Mouse (Mus musculus) lung, adult 2 months (tissue): ENCODE data around the gene Klhl40. TPM values are rescaled to one million over a fixed set of nuclear protein-coding genes. Genes with fewer than 3 reads are reported as not detected.

Experiments
- DNase-seq: peaks from one replicate; pipeline ENCODE4 v3.0.0; 2022
- H3K4me1 ChIP-seq: fragments of 200-500 bp; 2 replicates; pipeline ENCODE4 v1.6.1; 2011; ENCODE audit warnings: low read length; ENCODE audit not compliant: control insufficient read depth, insufficient read depth
- H3K4me3 ChIP-seq: fragments of 200-500 bp; replicated peaks from 2 replicates; pipeline ENCODE3; 2011; ENCODE audit warnings: low read depth, mild to moderate bottlenecking, control low read depth, low read length; ENCODE audit errors: extremely low read depth
- CTCF ChIP-seq: fragments of 200-500 bp; IDR thresholded peaks from 2 replicates; pipeline ENCODE4 v1.5.1; 2011; ENCODE audit warnings: mild to moderate bottlenecking, low read length, control low read depth; ENCODE audit not compliant: insufficient read depth
- POLR2A ChIP-seq: fragments of 200-500 bp; IDR thresholded peaks from 2 replicates; pipeline ENCODE4 v1.6.1; 2011; ENCODE audit warnings: low read depth, mild to moderate bottlenecking, control low read depth, low read length, borderline replicate concordance; ENCODE audit errors: extremely low read depth
- WGBS: fragments of 180-500 bp; shearing (Covaris S2); methylation state at CpG from one replicate; pipeline ENCODE4 v1.1.7; 2018; 5-methylcytosine and 5-hydroxymethylcytosine counted together
- polyA plus RNA-seq: library from polyadenylated mRNA; depleted of rRNA; stranded (reverse); fragments of >200 nt; gene quantifications from 2 replicates; pipeline ENCODE4 v1.2.3, GENCODE M21; 2012

Gene Klhl40
- polyA plus RNA-seq, 1 experiment: 4.4 TPM

DNA sequence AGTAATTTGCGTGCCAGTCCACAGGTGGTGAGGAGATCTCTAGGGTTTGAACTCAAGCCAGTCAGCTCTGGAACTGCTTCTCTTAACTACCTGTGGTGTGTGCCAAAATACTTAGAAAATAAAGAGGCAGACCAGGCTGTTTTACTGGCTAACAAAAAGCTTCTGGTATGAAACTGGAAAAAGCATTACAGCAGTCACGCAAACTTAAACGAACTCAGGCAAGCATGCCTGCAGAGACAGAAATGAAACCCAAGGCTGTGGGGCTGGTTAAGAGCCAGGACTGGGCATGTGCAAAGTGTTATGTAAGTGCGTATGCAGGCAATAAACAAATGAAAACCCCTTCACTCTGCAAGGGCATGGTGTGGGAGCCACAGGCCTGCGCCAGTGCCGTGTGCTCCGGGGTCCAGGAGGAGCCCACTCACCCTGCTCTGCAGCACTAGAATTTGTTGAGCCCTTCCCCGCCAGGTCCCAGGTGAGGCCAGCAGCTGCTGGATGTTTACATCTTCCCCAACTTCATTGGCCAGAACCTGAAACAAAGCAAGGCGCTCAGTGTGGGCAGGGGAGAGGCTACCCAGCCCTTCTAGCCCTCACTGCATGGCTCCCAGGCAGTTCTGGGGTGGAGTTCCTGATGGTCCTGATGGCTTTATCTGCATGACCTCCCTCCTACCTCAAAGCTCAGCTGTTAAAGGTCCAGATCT is 41.8 kb downstream of the Klhl40 start:
- H3K4me1 ChIP-seq: peaks cover 4% of the 10 kb centered on the region; the same call in 1 of the 2 replicates
- H3K4me3 ChIP-seq: no peak overlapping the region
- no peak for TF ChIP-seq CTCF
- TF ChIP-seq POLR2A: no peak
- WGBS: 51% methylated on average over 9 of the region's 9 CpGs
- no peak for DNase-seq

DNA sequence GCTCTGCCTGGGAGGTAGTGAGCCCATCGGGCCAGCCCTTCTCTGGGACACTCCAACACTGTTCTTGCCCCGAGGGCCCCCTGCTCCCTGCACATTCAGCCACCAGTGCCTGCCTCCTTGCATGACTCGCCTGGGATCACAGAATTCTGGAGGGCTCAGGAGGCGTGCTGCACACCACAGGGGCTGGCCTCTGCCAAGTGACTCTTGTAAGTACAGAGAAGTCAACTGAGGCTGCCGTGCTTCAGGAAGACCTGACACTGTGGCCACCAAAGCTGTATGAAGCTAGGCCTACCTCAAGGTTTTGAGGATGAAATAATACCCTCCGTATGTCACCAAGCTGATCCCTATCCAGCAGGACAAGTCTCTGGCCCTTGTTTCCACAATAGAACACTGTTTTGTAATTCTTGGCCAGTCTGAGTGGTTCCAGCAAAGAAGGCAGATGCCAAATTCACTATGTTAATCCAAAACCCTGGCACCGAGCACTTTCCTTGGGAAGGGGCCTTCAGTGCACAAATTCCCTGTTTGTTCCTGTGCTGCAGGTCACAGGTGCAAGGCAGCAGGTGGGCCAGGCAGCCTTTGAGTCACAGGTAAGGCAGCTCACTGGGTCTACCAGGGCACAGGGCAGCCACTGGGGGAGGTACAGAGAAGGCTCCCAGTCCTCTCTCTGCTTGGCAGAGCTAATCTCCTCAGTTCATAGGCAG is 42.5 kb downstream of the Klhl40 start:
- DNase-seq: no peak
- H3K4me1 ChIP-seq: peaks cover 4% of the 10 kb centered on the region; the same call in 1 of the 2 replicates
- TF ChIP-seq CTCF (no peak), POLR2A (no peak)
- no peak overlapping the region for H3K4me3 ChIP-seq
- 55% methylated on average over 7 of the region's 7 CpGs for WGBS

DNA sequence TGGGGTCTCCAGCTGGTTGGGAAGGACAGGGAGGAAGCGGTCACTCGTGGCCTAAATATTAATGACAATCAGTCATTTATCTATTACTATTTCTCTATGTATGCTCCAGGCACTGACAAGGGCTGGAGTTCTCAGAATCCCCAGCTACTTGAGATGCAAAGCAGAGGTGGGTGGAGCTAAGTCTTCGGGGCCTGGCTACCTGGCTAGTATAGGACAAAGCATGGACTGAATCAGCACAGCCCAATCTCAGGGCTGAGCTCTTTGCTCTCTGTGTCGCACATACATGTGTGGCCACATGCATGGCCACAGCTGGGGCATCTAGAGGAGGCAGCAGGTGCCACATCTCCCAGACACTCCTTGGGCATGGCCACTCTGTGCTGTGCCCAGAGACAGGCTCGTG is 43.4 kb downstream of the Klhl40 start:
- no peak overlapping the region for H3K4me3 ChIP-seq
- DNase-seq: no peak
- TF ChIP-seq POLR2A (no peak), CTCF (no peak)
- 68% methylated on average over 5 of the region's 5 CpGs for WGBS
- H3K4me1 ChIP-seq: peaks cover 4% of the 10 kb centered on the region; the same call in 1 of the 2 replicates

DNA sequence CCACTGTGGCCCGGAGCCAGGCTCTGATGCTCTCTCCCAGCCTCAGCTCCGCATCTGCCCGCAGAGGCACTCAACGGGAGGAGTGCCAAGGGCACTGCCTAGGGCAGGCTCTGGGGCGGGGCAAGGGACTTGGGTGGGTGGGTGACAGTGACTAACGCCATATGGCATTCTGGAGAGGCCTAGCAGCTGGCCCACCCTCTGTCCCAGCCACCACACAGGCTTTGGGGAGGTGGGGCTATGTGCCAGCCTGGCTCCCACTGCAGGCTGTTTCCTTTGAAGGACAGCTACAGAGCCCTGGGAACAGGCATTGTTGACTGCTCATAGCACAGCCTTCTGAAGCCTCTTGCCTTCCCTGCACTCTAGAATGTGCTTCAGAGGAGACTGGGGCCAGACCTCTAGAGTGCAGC is 45.2 kb downstream of the Klhl40 start:
- 55% methylated on average over 6 of the region's 6 CpGs for WGBS
- Histone ChIP-seq H3K4me1 (peaks cover 4% of the 10 kb centered on the region; the same call in 1 of the 2 replicates), H3K4me3 (no peak overlapping the region)
- DNase-seq: no peak
- TF ChIP-seq CTCF (no peak), POLR2A (no peak)

DNA sequence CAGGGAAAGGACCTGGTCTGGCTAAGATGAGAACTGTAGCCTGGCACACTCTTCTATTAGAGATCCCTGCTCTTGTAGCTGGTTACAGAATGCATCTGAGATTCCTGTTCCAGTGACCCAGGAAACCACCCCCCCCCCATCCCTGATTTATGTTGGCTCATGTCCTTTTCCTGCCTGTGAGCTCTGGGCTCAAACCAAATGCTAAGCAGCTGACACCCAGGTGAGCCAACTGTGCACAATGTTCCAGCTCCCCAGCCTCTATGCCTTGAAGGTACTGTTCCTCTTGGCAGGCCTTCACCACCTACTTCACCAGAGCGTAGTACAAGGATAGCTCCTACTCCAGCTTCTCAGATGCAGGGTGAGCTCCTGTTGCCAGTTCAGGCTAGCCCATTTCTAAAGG is 45.6 kb downstream of the Klhl40 start:
- no peak for DNase-seq
- TF ChIP-seq CTCF: no peak
- TF ChIP-seq POLR2A: no peak
- Histone ChIP-seq H3K4me1 (peaks cover 4% of the 10 kb centered on the region; the same call in 1 of the 2 replicates), H3K4me3 (no peak overlapping the region)
- 90% methylated on average over 1 of the region's 1 CpGs for WGBS

DNA sequence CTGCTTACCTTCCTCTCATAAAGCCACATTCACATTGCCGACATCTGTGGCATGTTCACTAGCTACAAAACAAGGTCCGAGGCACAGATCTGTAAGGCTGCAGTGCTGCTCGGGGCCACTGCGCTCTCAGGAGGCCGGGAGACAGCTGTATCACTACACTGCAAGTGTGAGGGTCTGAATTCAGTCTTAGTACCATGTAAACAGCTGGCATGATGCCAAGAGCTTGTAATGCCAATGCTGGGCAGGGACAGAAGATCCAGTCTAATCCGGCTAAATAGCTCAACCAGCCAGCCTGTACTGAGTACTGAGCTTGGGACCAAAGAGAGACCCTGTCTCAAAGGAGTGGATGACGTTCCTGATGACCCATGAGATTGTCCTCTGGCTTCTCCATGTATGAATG is 46.6 kb downstream of the Klhl40 start:
- 79% methylated on average over 7 of the region's 7 CpGs for WGBS
- H3K4me3 ChIP-seq: no peak overlapping the region
- peaks cover 4% of the 10 kb centered on the region; the same call in 1 of the 2 replicates for H3K4me1 ChIP-seq
- TF ChIP-seq POLR2A: no peak
- TF ChIP-seq CTCF: no peak
- no peak for DNase-seq

DNA sequence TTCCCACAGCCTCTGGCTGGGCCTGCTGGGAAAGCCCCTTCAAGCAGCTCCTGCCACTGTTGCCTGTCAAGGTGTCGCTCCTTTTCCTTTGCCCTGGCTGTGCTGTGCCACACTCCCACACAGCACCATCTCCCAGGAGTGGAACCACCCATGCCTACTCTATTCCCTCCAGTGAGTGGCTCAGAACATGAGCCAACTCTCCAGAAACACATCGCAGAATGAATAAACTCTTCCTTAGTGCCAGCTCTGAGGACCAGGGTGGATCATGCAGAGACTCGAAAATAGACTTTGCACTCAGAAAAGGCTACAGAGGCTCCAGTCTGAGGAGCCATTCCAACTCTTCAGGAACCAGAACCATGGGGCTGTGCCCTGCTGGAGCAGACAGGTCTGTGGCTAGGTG is 48.9 kb downstream of the Klhl40 start:
- no peak for DNase-seq
- TF ChIP-seq POLR2A: no peak
- no peak for TF ChIP-seq CTCF
- no peak overlapping the region for H3K4me3 ChIP-seq
- WGBS: 77% methylated on average over 3 of the region's 3 CpGs
- H3K4me1 ChIP-seq: no peaks in the 10 kb centered on the region

DNA sequence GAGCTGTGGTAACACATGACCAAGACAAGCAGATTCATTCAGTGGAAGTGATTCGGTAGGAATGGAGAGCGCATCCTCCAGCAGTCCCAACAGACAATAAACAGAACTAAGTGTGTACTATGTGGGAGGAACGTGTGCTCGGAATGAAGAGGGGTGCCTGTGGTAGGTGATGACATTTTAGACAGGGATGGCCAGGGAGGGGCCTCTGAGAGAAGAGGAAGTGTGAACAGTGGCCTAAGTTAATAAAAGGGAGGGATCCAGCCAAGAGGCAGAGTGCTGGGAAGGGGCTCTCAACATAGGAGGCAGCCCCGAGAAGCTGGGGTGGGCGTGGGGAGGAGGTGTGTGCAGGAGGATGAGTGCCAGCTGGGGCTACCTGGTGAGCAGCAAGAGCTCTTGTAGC is 50.9 kb downstream of the Klhl40 start:
- TF ChIP-seq POLR2A (no peak), CTCF (no peak)
- DNase-seq: no peak
- 55% methylated on average over 6 of the region's 6 CpGs for WGBS
- Histone ChIP-seq H3K4me3 (no peak overlapping the region), H3K4me1 (no peaks in the 10 kb centered on the region)

DNA sequence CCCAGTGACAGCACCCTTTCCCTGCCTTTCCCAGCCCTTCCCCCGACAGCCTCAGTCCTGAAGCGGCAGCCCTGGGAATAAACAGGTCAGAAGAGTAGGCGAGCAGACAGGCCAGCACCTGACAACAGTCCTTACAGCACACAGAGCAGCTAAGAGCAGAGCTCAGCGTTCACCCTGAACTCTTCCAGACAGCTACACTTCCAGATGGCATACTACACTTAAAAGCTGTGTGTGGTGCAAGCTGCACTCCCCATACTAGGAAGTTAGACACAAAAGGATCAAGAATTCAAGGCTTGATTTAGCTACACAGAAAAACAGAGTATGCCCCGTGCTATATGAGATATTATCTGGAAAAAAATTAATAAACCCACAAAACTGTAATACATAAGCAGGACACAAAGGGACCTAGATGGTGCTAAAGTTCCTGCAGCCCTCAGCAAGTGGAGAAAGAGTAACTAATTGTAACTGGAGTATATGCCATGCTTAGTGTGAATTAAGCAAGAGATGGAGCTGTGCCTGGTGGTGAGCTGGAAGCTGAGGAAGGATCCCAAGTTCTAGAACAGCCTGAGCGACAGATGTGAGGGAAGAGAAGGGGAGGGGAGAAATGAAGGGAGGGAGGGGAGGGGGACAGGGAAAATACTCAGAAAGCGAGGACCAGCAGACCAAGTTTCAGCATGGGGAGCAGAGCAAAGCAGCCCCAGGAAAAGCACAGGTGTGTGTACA is 52.0 kb downstream of the Klhl40 start:
- WGBS: 54% methylated on average over 7 of the region's 7 CpGs
- DNase-seq: no peak
- TF ChIP-seq CTCF: no peak
- Histone ChIP-seq H3K4me3 (no peak overlapping the region), H3K4me1 (no peaks in the 10 kb centered on the region)

DNA sequence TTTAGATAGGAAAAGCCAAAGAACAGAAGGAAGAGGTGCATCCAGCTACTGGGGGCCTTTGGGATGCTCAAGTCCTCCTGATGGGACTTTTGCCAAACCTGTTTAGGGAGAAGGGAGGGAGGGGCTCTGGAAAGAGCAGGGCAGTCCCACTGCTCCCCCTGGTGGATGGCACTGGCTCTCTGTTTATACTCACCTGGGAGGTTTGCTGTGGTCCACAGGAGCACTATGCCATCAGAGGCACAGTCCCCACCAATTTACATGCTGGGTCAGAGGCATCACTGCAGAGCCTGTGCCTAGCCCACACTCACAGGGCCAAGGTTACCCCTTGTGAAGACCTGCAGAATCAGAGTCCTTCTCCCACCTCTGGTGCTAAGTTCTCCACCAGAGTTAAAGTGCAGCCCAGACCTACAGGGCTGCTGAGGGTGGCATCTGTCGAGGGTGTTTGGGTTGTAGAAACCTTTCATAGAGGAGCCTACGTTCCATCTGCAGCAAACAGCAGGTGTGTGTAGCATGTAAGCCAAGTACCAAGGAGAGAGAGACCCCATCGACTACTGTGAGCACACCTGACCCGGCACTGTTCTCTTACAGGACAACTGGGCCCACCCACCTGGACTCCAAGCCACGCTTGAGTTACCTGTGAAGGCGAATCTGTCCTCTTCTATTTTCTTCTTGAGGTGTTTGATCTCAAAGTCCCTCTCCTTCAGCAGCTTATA is 53.0 kb downstream of the Klhl40 start:
- WGBS: 69% methylated on average over 6 of the region's 6 CpGs
- Histone ChIP-seq H3K4me3 (no peak overlapping the region), H3K4me1 (no peaks in the 10 kb centered on the region)
- peak; percentile 62 for TF ChIP-seq CTCF
- TF ChIP-seq POLR2A: no peak
- DNase-seq: peak; percentile 47
